12 mouse cellular contexts compared by ENCODE assay signal in genomic region chr5:38544423-38545415, GRCm38 (mm10). TPM values are rescaled to one million over a fixed set of nuclear protein-coding genes. Genes with fewer than 3 reads are reported as not detected.
DNase-seq lines count a peak whose midpoint lies in the region; ATAC-seq and TF ChIP-seq lines count a peak whose summit lies in the region.
"Had no signal": no experiment of that assay in that cellular context is flagged by ENCODE, and none has a peak within 500 bp of the region (broad histone marks: within the 10 kb centered on the region; RNA-seq: fewer than 3 reads in every experiment).

No protein-coding gene starts in this region.

- 67% methylated on average over 5 of the region's 5 CpGs for WGBS in heart, embryonic 13.5 days
- 38% methylated on average over 5 of the region's 5 CpGs for WGBS in limb, embryonic 13.5 days
- WGBS in limb, embryonic 10.5 days: 62% methylated on average over 5 of the region's 5 CpGs

- no peaks in the 10 kb centered on the region for H3K9me3 ChIP-seq in heart, embryonic 13.5 days
- no peaks in the 10 kb centered on the region for H3K9me3 ChIP-seq in limb, embryonic 13.5 days
- no peaks in the 10 kb centered on the region for H3K9me3 ChIP-seq in limb, embryonic 10.5 days (replicated peaks)
- H3K9me3 ChIP-seq: midbrain, embryonic 13.5 days had no signal

- no peak overlapping the region for H3K9ac ChIP-seq in heart, embryonic 13.5 days
- H3K9ac ChIP-seq in limb, embryonic 13.5 days: no peak overlapping the region
- H3K9ac ChIP-seq: liver, embryonic 14.5 days; midbrain, embryonic 13.5 days had no signal

- peak overlapping the region; percentile 32 for H3K27ac ChIP-seq in heart, embryonic 13.5 days (replicated peaks)
- H3K27ac ChIP-seq in limb, embryonic 13.5 days: peak overlapping the region; percentile 28; the same call in 1 of the 2 replicates
- no peak overlapping the region for H3K27ac ChIP-seq in limb, embryonic 10.5 days
- peak overlapping the region; percentile 43 for H3K27ac ChIP-seq in embryonic fibroblast, embryonic 13.5 days (ENCODE audit: insufficient read depth, low read length)
- H3K27ac ChIP-seq: liver, embryonic 14.5 days; midbrain, embryonic 13.5 days; stomach, postnatal 0 days had no signal

- no peak overlapping the region for H3K4me2 ChIP-seq in heart, embryonic 13.5 days
- H3K4me2 ChIP-seq in limb, embryonic 13.5 days (replicated peaks): no peak overlapping the region
- H3K4me2 ChIP-seq: midbrain, embryonic 13.5 days had no signal

- no peak overlapping the region for H3K4me3 ChIP-seq in heart, embryonic 13.5 days
- H3K4me3 ChIP-seq in limb, embryonic 13.5 days: no peak overlapping the region
- H3K4me3 ChIP-seq in limb, embryonic 10.5 days: no peak overlapping the region
- no peak overlapping the region for H3K4me3 ChIP-seq in embryonic fibroblast, embryonic 13.5 days (ENCODE audit: insufficient read depth, low read length)
- H3K4me3 ChIP-seq: midbrain, embryonic 13.5 days had no signal

- peaks cover 80% of the 10 kb centered on the region for H3K4me1 ChIP-seq in heart, embryonic 13.5 days
- H3K4me1 ChIP-seq in limb, embryonic 13.5 days: peaks cover 20% of the 10 kb centered on the region
- no peaks in the 10 kb centered on the region for H3K4me1 ChIP-seq in limb, embryonic 10.5 days
- H3K4me1 ChIP-seq in embryonic fibroblast, embryonic 13.5 days (ENCODE audit: control insufficient read depth, insufficient read depth, low read length): peaks cover 39% of the 10 kb centered on the region
- H3K4me1 ChIP-seq: midbrain, embryonic 13.5 days had no signal

- ATAC-seq in heart, embryonic 13.5 days (ENCODE audit: extremely low read depth, insufficient number of reproducible peaks, low FRiP score, low TSS enrichment): no peak
- ATAC-seq in limb, embryonic 13.5 days (ENCODE audit: low FRiP score, low read depth): peak; percentile 17; the same call in 1 of the 2 replicates
- ATAC-seq: midbrain, embryonic 13.5 days had no signal

- intact Hi-C loops in heart, postnatal 36 days (cut with DNase I): loop anchor here (2.0 kb wide), 1 partner anchor 16 kb away; no protein-coding TSS in a partner anchor

- DNase-seq in heart, postnatal 36 days: no peak
- no peak for DNase-seq in limb, embryonic 10.5 days (ENCODE audit: low spot score)
- DNase-seq in skeletal muscle tissue, adult 2 months (ENCODE audit: low read depth, low spot score): peak; percentile 44
- DNase-seq in urinary bladder, postnatal 4 days (ENCODE audit: low spot score in 2 of 2): no peak
- DNase-seq: adrenal gland, postnatal 36 days; spleen, adult 18-20 months had no signal

- peaks cover 100% of the 10 kb centered on the region for H3K36me3 ChIP-seq in heart, embryonic 13.5 days
- peaks cover 100% of the 10 kb centered on the region for H3K36me3 ChIP-seq in limb, embryonic 13.5 days
- H3K36me3 ChIP-seq in limb, embryonic 10.5 days: peaks cover 100% of the 10 kb centered on the region

- no peak for TF ChIP-seq CTCF in embryonic fibroblast, embryonic 13.5 days (IDR thresholded peaks at IDR 0.05; ENCODE audit: borderline replicate concordance, insufficient read depth, low read length)

- H3K27me3 ChIP-seq in heart, embryonic 13.5 days (replicated peaks): no peaks in the 10 kb centered on the region
- H3K27me3 ChIP-seq in limb, embryonic 13.5 days: no peaks in the 10 kb centered on the region
- no peaks in the 10 kb centered on the region for H3K27me3 ChIP-seq in limb, embryonic 10.5 days (ENCODE audit: low read depth, poor library complexity, severe bottlenecking)
- H3K27me3 ChIP-seq: midbrain, embryonic 13.5 days had no signal

- TF ChIP-seq POLR2A in embryonic fibroblast, embryonic 13.5 days (IDR thresholded peaks at IDR 0.05; ENCODE audit: low read depth, low read length): no peak

RNA-seq across cellular contexts. Expression of gene Wdr1, which starts 18.3 kb away (rescaled TPM):
- 218 and 227 TPM in 2 replicates for polyA plus RNA-seq in heart, embryonic 13.5 days (2015; fragmentation: Nextera tagmentation; extraction: Ambion mirVana)
- 100 to 1,000 TPM; 111 to 113 TPM for total RNA-seq in heart, postnatal 36 days (2021)
- polyA plus RNA-seq in limb, embryonic 13.5 days (2015; fragmentation: Nextera tagmentation; extraction: Ambion mirVana): 203 and 206 TPM in 2 replicates
- polyA plus RNA-seq in limb, embryonic 10.5 days (2016; fragmentation: Nextera tagmentation; extraction: Ambion mirVana): 197 and 214 TPM in 2 replicates
- polyA plus RNA-seq in embryonic fibroblast, embryonic 13.5 days (2011; ENCODE audit: insufficient read length, low read depth, missing spikeins): 280 and 348 TPM in 2 replicates

RNA-seq across cellular contexts. Expression of gene Slc2a9, which starts 41.8 kb away (rescaled TPM):
- 0.27 and 0.42 TPM in 2 replicates for polyA plus RNA-seq in heart, embryonic 13.5 days (2015; fragmentation: Nextera tagmentation; extraction: Ambion mirVana)
- total RNA-seq in heart, postnatal 36 days (2021): 1 to 10 TPM; 1.4 to 2.3 TPM
- 0.28 and 0.32 TPM in 2 replicates for polyA plus RNA-seq in limb, embryonic 13.5 days (2015; fragmentation: Nextera tagmentation; extraction: Ambion mirVana)
- 0.13 TPM in 1 of 2 replicates, not detected in the other for polyA plus RNA-seq in limb, embryonic 10.5 days (2016; fragmentation: Nextera tagmentation; extraction: Ambion mirVana)
- polyA plus RNA-seq in embryonic fibroblast, embryonic 13.5 days (2011; ENCODE audit: insufficient read length, low read depth, missing spikeins): 1.8 and 3.1 TPM in 2 replicates
